Mouse (Mus musculus): ENCODE measurements at regions not wholly inside any gene's neighbourhood (a gene's known extent, or its start where the extent isn't known, plus 50 kb on each side); places are given as distances from the start of the nearest gene placed in this dataset.

- no peaks in the 10 kb centered on the region for H3K4me1 ChIP-seq (ENCODE audit: control insufficient read depth in 2 of 2, insufficient read depth in 2 of 2, low read length in 2 of 2, poor library complexity in 1 of 2)
- H3K4me3 ChIP-seq (ENCODE audit: insufficient read depth in 1 of 2, low read depth in 1 of 2, low read length in 2 of 2, poor library complexity in 1 of 2, severe bottlenecking in 1 of 2): no peak overlapping the region
- no peak for DNase-seq (ENCODE audit: low read depth, low spot score)
- TF ChIP-seq CHD2 (IDR thresholded peaks at IDR 0.05; ENCODE audit: low read depth, low read length) (no peak), ZC3H11A (IDR thresholded peaks at IDR 0.05; ENCODE audit: borderline replicate concordance, low read depth, low read length) (no peak), HCFC1 (IDR thresholded peaks at IDR 0.05; ENCODE audit: borderline replicate concordance, insufficient read depth, low read length) (no peak), ZNF384 (IDR thresholded peaks at IDR 0.05; ENCODE audit: low read depth, low read length) (no peak), MAFK (IDR thresholded peaks at IDR 0.05; ENCODE audit: insufficient read depth, low read depth, low read length) (no peak)
- in situ Hi-C loops (cut with MboI; ENCODE audit: low sequenced_read_pairs in 2 of 2, unreplicated experiment in 2 of 2): no loop called here
- peaks cover 22% of the 10 kb centered on the region for H3K36me3 ChIP-seq (ENCODE audit: control insufficient read depth, insufficient read depth, low read length, poor library complexity, severe bottlenecking)
- H3K9me3 ChIP-seq (ENCODE audit: control insufficient read depth, insufficient read depth, low read depth, low read length): no peaks in the 10 kb centered on the region
- no peak overlapping the region for H3K9ac ChIP-seq (ENCODE audit: insufficient read depth, low read depth, low read length, poor library complexity, severe bottlenecking)
- no peak overlapping the region for H3K27ac ChIP-seq (ENCODE audit: insufficient read depth, low read depth, low read length, poor library complexity, severe bottlenecking)
These were observed 1289.6 kb upstream of the A1bg start for GRCm38 (mm10) chr15:62212283-62212910.

GRCm38 (mm10) chr15:62209881-62210481 lies 1287.2 kb upstream of the A1bg start:
- TF ChIP-seq HCFC1 (IDR thresholded peaks at IDR 0.05; ENCODE audit: borderline replicate concordance, insufficient read depth, low read length) (no peak), MAFK (IDR thresholded peaks at IDR 0.05; ENCODE audit: insufficient read depth, low read depth, low read length) (no peak), CHD2 (IDR thresholded peaks at IDR 0.05; ENCODE audit: low read depth, low read length) (no peak), ZNF384 (IDR thresholded peaks at IDR 0.05; ENCODE audit: low read depth, low read length) (no peak), ZC3H11A (IDR thresholded peaks at IDR 0.05; ENCODE audit: borderline replicate concordance, low read depth, low read length) (no peak)
- Histone ChIP-seq H3K27ac (ENCODE audit: insufficient read depth, low read depth, low read length, poor library complexity, severe bottlenecking) (no peak overlapping the region; the same call in 1 of the 2 replicates), H3K4me3 (ENCODE audit: insufficient read depth in 1 of 2, low read depth in 1 of 2, low read length in 2 of 2, poor library complexity in 1 of 2, severe bottlenecking in 1 of 2) (no peak overlapping the region), H3K36me3 (ENCODE audit: control insufficient read depth, insufficient read depth, low read length, poor library complexity, severe bottlenecking) (peaks cover 23% of the 10 kb centered on the region; the same call in 1 of the 2 replicates), H3K9me3 (ENCODE audit: control insufficient read depth, insufficient read depth, low read depth, low read length) (no peaks in the 10 kb centered on the region), H3K4me1 (ENCODE audit: control insufficient read depth in 2 of 2, insufficient read depth in 2 of 2, low read length in 2 of 2, poor library complexity in 1 of 2) (no peaks in the 10 kb centered on the region), H3K9ac (ENCODE audit: insufficient read depth, low read depth, low read length, poor library complexity, severe bottlenecking) (no peak overlapping the region)
- in situ Hi-C loops (cut with MboI; ENCODE audit: low sequenced_read_pairs in 2 of 2, unreplicated experiment in 2 of 2): no loop called here
- DNase-seq (ENCODE audit: low read depth, low spot score): no peak

GRCm38 (mm10) chr15:62209296-62209695 lies 1286.5 kb upstream of the A1bg start:
- Histone ChIP-seq H3K4me1 (ENCODE audit: control insufficient read depth in 2 of 2, insufficient read depth in 2 of 2, low read length in 2 of 2, poor library complexity in 1 of 2) (no peaks in the 10 kb centered on the region), H3K9ac (ENCODE audit: insufficient read depth, low read depth, low read length, poor library complexity, severe bottlenecking) (no peak overlapping the region), H3K4me3 (ENCODE audit: insufficient read depth in 1 of 2, low read depth in 1 of 2, low read length in 2 of 2, poor library complexity in 1 of 2, severe bottlenecking in 1 of 2) (no peak overlapping the region), H3K36me3 (ENCODE audit: control insufficient read depth, insufficient read depth, low read length, poor library complexity, severe bottlenecking) (peaks cover 21% of the 10 kb centered on the region; the same call in 1 of the 2 replicates), H3K9me3 (ENCODE audit: control insufficient read depth, insufficient read depth, low read depth, low read length) (no peaks in the 10 kb centered on the region), H3K27ac (ENCODE audit: insufficient read depth, low read depth, low read length, poor library complexity, severe bottlenecking) (no peak overlapping the region)
- in situ Hi-C loops (cut with MboI; ENCODE audit: low sequenced_read_pairs in 2 of 2, unreplicated experiment in 2 of 2): no loop called here
- no peak for DNase-seq (ENCODE audit: low read depth, low spot score)
- TF ChIP-seq MAFK (IDR thresholded peaks at IDR 0.05; ENCODE audit: insufficient read depth, low read depth, low read length) (no peak), ZC3H11A (IDR thresholded peaks at IDR 0.05; ENCODE audit: borderline replicate concordance, low read depth, low read length) (no peak), CHD2 (IDR thresholded peaks at IDR 0.05; ENCODE audit: low read depth, low read length) (no peak), HCFC1 (IDR thresholded peaks at IDR 0.05; ENCODE audit: borderline replicate concordance, insufficient read depth, low read length) (no peak), ZNF384 (IDR thresholded peaks at IDR 0.05; ENCODE audit: low read depth, low read length) (no peak)

- no peak for DNase-seq (ENCODE audit: low read depth, low spot score)
- Histone ChIP-seq H3K9me3 (ENCODE audit: control insufficient read depth, insufficient read depth, low read depth, low read length) (no peaks in the 10 kb centered on the region), H3K4me1 (ENCODE audit: control insufficient read depth in 2 of 2, insufficient read depth in 2 of 2, low read length in 2 of 2, poor library complexity in 1 of 2) (peaks cover 0 to 4% of the 10 kb centered on the region in 2 experiments; a peak in 1 of 4 replicates), H3K4me3 (ENCODE audit: insufficient read depth in 1 of 2, low read depth in 1 of 2, low read length in 2 of 2, poor library complexity in 1 of 2, severe bottlenecking in 1 of 2) (no peak overlapping the region), H3K36me3 (ENCODE audit: control insufficient read depth, insufficient read depth, low read length, poor library complexity, severe bottlenecking) (peaks cover 25% of the 10 kb centered on the region; the same call in 1 of the 2 replicates), H3K27ac (ENCODE audit: insufficient read depth, low read depth, low read length, poor library complexity, severe bottlenecking) (no peak overlapping the region), H3K9ac (ENCODE audit: insufficient read depth, low read depth, low read length, poor library complexity, severe bottlenecking) (no peak overlapping the region)
- in situ Hi-C loops (cut with MboI; ENCODE audit: low sequenced_read_pairs in 2 of 2, unreplicated experiment in 2 of 2): no loop called here
- TF ChIP-seq HCFC1 (IDR thresholded peaks at IDR 0.05; ENCODE audit: borderline replicate concordance, insufficient read depth, low read length) (no peak), ZC3H11A (IDR thresholded peaks at IDR 0.05; ENCODE audit: borderline replicate concordance, low read depth, low read length) (no peak), ZNF384 (IDR thresholded peaks at IDR 0.05; ENCODE audit: low read depth, low read length) (no peak)
These were observed 1283.7 kb upstream of the A1bg start for GRCm38 (mm10) chr15:62206502-62206902.

Data from ES-E14 (cell line).